Mouse (Mus musculus) ES-E14 (cell line): ENCODE measurements around the gene Scn4b.

ENCODE experiments used
- MAFK ChIP-seq: IDR thresholded peaks from 2 replicates; pipeline ENCODE4 v1.6.1; 2014; ENCODE audit warnings: mild to moderate bottlenecking, low read depth, low read length, inconsistent platforms; ENCODE audit not compliant: insufficient read depth
- ZNF384 ChIP-seq: IDR thresholded peaks from 2 replicates; pipeline ENCODE4 v1.6.1; 2012; ENCODE audit warnings: low read depth, low read length, inconsistent platforms

GRCm38 (mm10) chr9:45105596-45106374 is 32.4 kb upstream of the Scn4b start:
- TF ChIP-seq ZNF384 (no peak), MAFK (no peak)
